Mouse (Mus musculus): Measurements from ENCODE around the gene Ranbp9. TPM values are rescaled to one million over a fixed set of nuclear protein-coding genes. Genes with fewer than 3 reads are reported as not detected.
"Not testable (repeated sequence)": the region's sequence is repeated elsewhere in the genome, so short reads cannot be mapped to it uniquely, and the experiment has no call there.

Gene Ranbp9
- total and polyA plus RNA-seq, 2 experiments from 2014 or later, result 9.3 to 44.9 TPM

GRCm38 (mm10) chr13:43477098-43477697 is 3.9 kb downstream of the Ranbp9 start:
- ATAC-seq (no peak), DNase-seq (no peak)
- no peak overlapping the region; the same call in 1 of the 2 replicates for H3K4me2 ChIP-seq (ENCODE audit: low read depth)
- no peaks in the 10 kb centered on the region for H3K27me3 ChIP-seq (ENCODE audit: insufficient read depth, low read length)
- peaks cover 14% of the 10 kb centered on the region for H3K4me1 ChIP-seq (ENCODE audit: insufficient read depth)
- H3K27ac ChIP-seq (ENCODE audit: low read depth, low read length), result no peak overlapping the region
- TF ChIP-seq CTCF (IDR thresholded peaks at IDR 0.05; ENCODE audit: low read depth), result no peak
- H3K9ac ChIP-seq, result no peak overlapping the region
- H3K9me3 ChIP-seq (ENCODE audit: low read length), result no peaks in the 10 kb centered on the region
- H3K36me3 ChIP-seq (ENCODE audit: insufficient read depth), result no peaks in the 10 kb centered on the region
- no peak overlapping the region for H3K4me3 ChIP-seq (ENCODE audit: low read depth, low read length)
- WGBS, result 87% methylated on average over 3 of the region's 3 CpGs

- no peak for TF ChIP-seq CTCF (IDR thresholded peaks at IDR 0.05; ENCODE audit: low read depth)
- WGBS, result 81% methylated on average over 7 of the region's 7 CpGs
- no peaks in the 10 kb centered on the region for H3K27me3 ChIP-seq (ENCODE audit: insufficient read depth, low read length)
Observed at GRCm38 (mm10) chr13:43476226-43476625, 4.9 kb downstream of the Ranbp9 start.

GRCm38 (mm10) chr13:43474722-43475121 is 6.4 kb downstream of the Ranbp9 start:
- no peak for DNase-seq
- Histone ChIP-seq H3K27ac (ENCODE audit: low read depth, low read length) (no peak overlapping the region), H3K27me3 (ENCODE audit: insufficient read depth, low read length) (no peaks in the 10 kb centered on the region), H3K4me2 (ENCODE audit: low read depth) (no peak overlapping the region), H3K4me3 (ENCODE audit: low read depth, low read length) (no peak overlapping the region), H3K9ac (no peak overlapping the region), H3K4me1 (ENCODE audit: insufficient read depth) (peaks cover 14% of the 10 kb centered on the region), H3K9me3 (ENCODE audit: low read length) (no peaks in the 10 kb centered on the region), H3K36me3 (ENCODE audit: insufficient read depth) (no peaks in the 10 kb centered on the region)
- no peak for ATAC-seq
- TF ChIP-seq CTCF (IDR thresholded peaks at IDR 0.05; ENCODE audit: low read depth), result no peak
- 86% methylated on average over 5 of the region's 5 CpGs for WGBS

More at GRCm38 (mm10) chr13:43476226-43476625, 4.9 kb downstream of the Ranbp9 start:
- Histone ChIP-seq H3K9me3 (ENCODE audit: low read length) (no peaks in the 10 kb centered on the region), H3K36me3 (ENCODE audit: insufficient read depth) (no peaks in the 10 kb centered on the region), H3K4me3 (ENCODE audit: low read depth, low read length) (no peak overlapping the region), H3K9ac (no peak overlapping the region), H3K4me2 (ENCODE audit: low read depth) (no peak overlapping the region), H3K4me1 (ENCODE audit: insufficient read depth) (peaks cover 14% of the 10 kb centered on the region), H3K27ac (ENCODE audit: low read depth, low read length) (no peak overlapping the region)
- DNase-seq (no peak), ATAC-seq (no peak)

- H3K36me3 ChIP-seq (ENCODE audit: insufficient read depth); H3K4me2 ChIP-seq (ENCODE audit: low read depth); H3K4me1 ChIP-seq (ENCODE audit: insufficient read depth); H3K4me3 ChIP-seq (ENCODE audit: low read depth, low read length); H3K27me3 ChIP-seq (ENCODE audit: insufficient read depth, low read length); ATAC-seq; H3K9me3 ChIP-seq (ENCODE audit: low read length); H3K27ac ChIP-seq (ENCODE audit: low read depth, low read length); DNase-seq; H3K9ac ChIP-seq: not testable (repeated sequence)
- WGBS, result 97% methylated on average over 1 of the region's 1 CpGs
Observed at GRCm38 (mm10) chr13:43471861-43472260, 9.2 kb downstream of the Ranbp9 start.

- no peak for DNase-seq
- Histone ChIP-seq H3K36me3 (ENCODE audit: insufficient read depth) (no peaks in the 10 kb centered on the region), H3K27me3 (ENCODE audit: insufficient read depth, low read length) (no peaks in the 10 kb centered on the region), H3K27ac (ENCODE audit: low read depth, low read length) (no peak overlapping the region), H3K4me3 (ENCODE audit: low read depth, low read length) (no peak overlapping the region), H3K4me1 (ENCODE audit: insufficient read depth) (no peaks in the 10 kb centered on the region), H3K9me3 (ENCODE audit: low read length) (no peaks in the 10 kb centered on the region), H3K4me2 (ENCODE audit: low read depth) (no peak overlapping the region), H3K9ac (no peak overlapping the region)
- ATAC-seq, result no peak
- 97% methylated on average over 1 of the region's 1 CpGs for WGBS
- TF ChIP-seq CTCF (IDR thresholded peaks at IDR 0.05; ENCODE audit: low read depth), result no peak
Observed at GRCm38 (mm10) chr13:43469607-43470006, 11.5 kb downstream of the Ranbp9 start.

- no peak for DNase-seq
- no peak for TF ChIP-seq CTCF (IDR thresholded peaks at IDR 0.05; ENCODE audit: low read depth)
- Histone ChIP-seq H3K27me3 (ENCODE audit: insufficient read depth, low read length) (no peaks in the 10 kb centered on the region), H3K4me3 (ENCODE audit: low read depth, low read length) (no peak overlapping the region), H3K4me1 (ENCODE audit: insufficient read depth) (no peaks in the 10 kb centered on the region), H3K27ac (ENCODE audit: low read depth, low read length) (no peak overlapping the region), H3K9me3 (ENCODE audit: low read length) (no peaks in the 10 kb centered on the region), H3K4me2 (ENCODE audit: low read depth) (no peak overlapping the region), H3K9ac (no peak overlapping the region), H3K36me3 (ENCODE audit: insufficient read depth) (no peaks in the 10 kb centered on the region)
- WGBS, result 94% methylated on average over 2 of the region's 2 CpGs
- no peak for ATAC-seq
Observed at GRCm38 (mm10) chr13:43464605-43465004, 16.5 kb downstream of the Ranbp9 start.

GRCm38 (mm10) chr13:43457161-43457560 is 23.9 kb downstream of the Ranbp9 start:
- no peak overlapping the region for H3K4me3 ChIP-seq (ENCODE audit: low read depth, low read length)
- no peaks in the 10 kb centered on the region for H3K27me3 ChIP-seq (ENCODE audit: insufficient read depth, low read length)
- no peak overlapping the region for H3K4me2 ChIP-seq (ENCODE audit: low read depth)
- H3K4me1 ChIP-seq (ENCODE audit: insufficient read depth), result peaks cover 8% of the 10 kb centered on the region; the same call in 1 of the 2 replicates
- TF ChIP-seq CTCF (IDR thresholded peaks at IDR 0.05; ENCODE audit: low read depth), result no peak
- DNase-seq (no peak), ATAC-seq (no peak)
- WGBS, result 81% methylated on average over 1 of the region's 1 CpGs
- H3K27ac ChIP-seq (ENCODE audit: low read depth, low read length), result no peak overlapping the region
- H3K9me3 ChIP-seq (ENCODE audit: low read length), result no peaks in the 10 kb centered on the region
- no peak overlapping the region for H3K9ac ChIP-seq
- H3K36me3 ChIP-seq (ENCODE audit: insufficient read depth), result no peaks in the 10 kb centered on the region

All from forebrain, postnatal 0 days (tissue).